Mouse (Mus musculus) heart, postnatal 0 days (tissue): Measurements from ENCODE around the gene Pds5b. TPM values are rescaled to one million over a fixed set of nuclear protein-coding genes. Genes with fewer than 3 reads are reported as not detected.
A peak's percentile ranks its signal among the peaks of the same experiment; 100 is the strongest.
"Not testable (repeated sequence)": the region's sequence is repeated elsewhere in the genome, so short reads cannot be mapped to it uniquely, and the experiment has no call there.

Experiments used
- ATAC-seq: fragments of 200-750 bp; cut with Nextera tagmentation; 2 replicates; pipeline ENCODE4 v1.8.0; 2017; ENCODE audit warnings: low read depth, moderate number of reproducible peaks, moderate library complexity; ENCODE audit not compliant: insufficient read depth
- DNase-seq: peaks from one replicate; pipeline ENCODE4 v3.0.0-alpha.2; 2016; ENCODE audit warnings: low spot score
- H3K27ac ChIP-seq: fragments of 300-500 bp; sonication (generic); 2 replicates; pipeline ENCODE4 v1.5.1; 2014; ENCODE audit warnings: low read depth, mild to moderate bottlenecking
- H3K27me3 ChIP-seq: fragments of 300-500 bp; sonication (generic); 2 replicates; pipeline ENCODE4 v1.6.1; 2014; ENCODE audit warnings: low read length, mixed read lengths; ENCODE audit not compliant: control insufficient read depth, insufficient read depth
- H3K36me3 ChIP-seq: fragments of 300-500 bp; sonication (generic); replicated peaks from 2 replicates; pipeline ENCODE4 v1.6.1; 2014; ENCODE audit warnings: low read length, mixed read lengths; ENCODE audit not compliant: control insufficient read depth, insufficient read depth
- H3K4me1 ChIP-seq: fragments of 300-500 bp; sonication (generic); 2 replicates; pipeline ENCODE4 v1.6.1; 2014; ENCODE audit warnings: antibody characterized with exemption; ENCODE audit not compliant: control insufficient read depth, insufficient read depth
- H3K4me2 ChIP-seq: fragments of 300-500 bp; sonication (generic); 2 replicates; pipeline ENCODE4 v1.6.1; 2014; ENCODE audit warnings: low read depth, mild to moderate bottlenecking, low read length, moderate library complexity
- H3K4me3 ChIP-seq: fragments of 300-500 bp; sonication (generic); 2 replicates; pipeline ENCODE4 v1.5.1; 2014; ENCODE audit warnings: low read depth, low read length
- H3K9ac ChIP-seq: fragments of 300-500 bp; sonication (generic); replicated peaks from 2 replicates; pipeline ENCODE4 v1.6.1; 2014; ENCODE audit warnings: low read depth, low read length, mixed read lengths
- H3K9me3 ChIP-seq: fragments of 300-500 bp; sonication (generic); replicated peaks from 2 replicates; pipeline ENCODE4 v1.6.1; 2016; ENCODE audit warnings: low read length; ENCODE audit not compliant: control insufficient read depth
- CTCF ChIP-seq: IDR thresholded peaks from 2 replicates; pipeline ENCODE4 v1.5.1; 2016; ENCODE audit warnings: antibody characterized with exemption, control low read depth, low read depth
- EP300 ChIP-seq: IDR thresholded peaks from 2 replicates; pipeline ENCODE4 v1.6.1; 2016; ENCODE audit warnings: antibody characterized with exemption, low read depth
- WGBS: fragments of 180-500 bp; shearing (Covaris S2); extraction: QIAGEN DNeasy Blood & Tissue Kit; methylation state at CpG from one replicate; pipeline ENCODE4 v1.1.7; 2014; 5-methylcytosine and 5-hydroxymethylcytosine counted together
- polyA plus RNA-seq: library from polyadenylated mRNA; unstranded; fragments of >200 nt; fragmentation: Nextera tagmentation; extraction: Ambion mirVana; gene quantifications from 2 replicates; pipeline ENCODE4 v1.2.1, GENCODE M21; 2015
- total RNA-seq: library from RNA; depleted of rRNA; stranded (reverse); fragments of >200 nt; gene quantifications from 2 replicates; pipeline ENCODE4 v1.2.3, GENCODE M21; 2014; ENCODE audit warnings: low replicate concordance

Gene Pds5b
- total and polyA plus RNA-seq, 2 experiments from 2014 or later, result 8.1 to 24.2 TPM

GRCm38 (mm10) chr5:150711503-150711902 lies 38.0 kb downstream of the Pds5b start:
- no peak for TF ChIP-seq EP300

GRCm38 (mm10) chr5:150713431-150713830 lies 39.9 kb downstream of the Pds5b start:
- H3K27me3 ChIP-seq, result no peaks in the 10 kb centered on the region
- no peak overlapping the region for H3K9ac ChIP-seq
- H3K36me3 ChIP-seq, result no peaks in the 10 kb centered on the region
- no peak for TF ChIP-seq CTCF
- H3K4me1 ChIP-seq, result peaks cover 8% of the 10 kb centered on the region
- no peak overlapping the region for H3K4me2 ChIP-seq
- ATAC-seq (no peak), DNase-seq (no peak)
- H3K27ac ChIP-seq, result no peak overlapping the region
- no peaks in the 10 kb centered on the region for H3K9me3 ChIP-seq
- no peak overlapping the region for H3K4me3 ChIP-seq

More at GRCm38 (mm10) chr5:150711503-150711902, 38.0 kb downstream of the Pds5b start:
- H3K4me2 ChIP-seq, result no peak overlapping the region
- ATAC-seq (peak; percentile 88), DNase-seq (peak; percentile 57)
- no peaks in the 10 kb centered on the region for H3K27me3 ChIP-seq
- no peaks in the 10 kb centered on the region for H3K9me3 ChIP-seq
- WGBS, result 40% methylated on average over 4 of the region's 4 CpGs
- no peak overlapping the region for H3K9ac ChIP-seq
- H3K4me1 ChIP-seq, result peaks cover 3% of the 10 kb centered on the region
- H3K27ac ChIP-seq, result no peak overlapping the region
- no peak overlapping the region for H3K4me3 ChIP-seq
- no peaks in the 10 kb centered on the region for H3K36me3 ChIP-seq

GRCm38 (mm10) chr5:150717775-150718174 lies 44.2 kb downstream of the Pds5b start:
- H3K4me1 ChIP-seq, result peaks cover 8% of the 10 kb centered on the region
- no peak overlapping the region for H3K9ac ChIP-seq
- WGBS, result 22% methylated on average over 4 of the region's 4 CpGs
- DNase-seq, result peak; percentile 75
- no peak overlapping the region for H3K4me3 ChIP-seq
- peak; percentile 36; the same call in 1 of the 2 replicates for ATAC-seq
- H3K27me3 ChIP-seq, result no peaks in the 10 kb centered on the region
- no peak overlapping the region for H3K4me2 ChIP-seq
- no peak overlapping the region for H3K27ac ChIP-seq
- TF ChIP-seq CTCF, result peak; percentile 70
- TF ChIP-seq EP300, result no peak
- H3K36me3 ChIP-seq, result peaks cover 10% of the 10 kb centered on the region
- H3K9me3 ChIP-seq, result no peaks in the 10 kb centered on the region

DNA sequence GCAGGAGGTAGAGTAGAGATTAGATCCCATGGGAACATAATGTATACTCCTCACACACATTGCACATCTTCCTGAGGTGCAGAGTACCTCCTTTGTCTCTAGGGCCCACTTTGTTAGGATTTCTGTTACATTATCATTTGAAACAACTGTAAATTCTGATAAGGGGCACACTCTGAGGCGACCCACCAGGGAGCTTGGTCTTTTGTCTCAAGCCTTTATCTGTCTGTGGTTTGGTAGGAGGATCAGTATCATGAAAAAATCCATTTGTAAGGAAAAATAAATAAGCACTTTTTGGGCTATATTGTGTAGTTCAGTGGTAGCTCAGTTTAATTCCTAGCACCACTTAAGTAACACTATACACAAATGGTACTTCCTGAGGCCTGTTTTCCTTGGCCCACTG lies 51.1 kb downstream of the Pds5b start:
- Histone ChIP-seq H3K27ac (no peak overlapping the region), H3K4me3 (no peak overlapping the region), H3K36me3 (peaks cover 34% of the 10 kb centered on the region), H3K4me1 (peaks cover 6% of the 10 kb centered on the region; the same call in 1 of the 2 replicates), H3K4me2 (no peak overlapping the region), H3K9me3 (no peaks in the 10 kb centered on the region), H3K9ac (no peak overlapping the region), H3K27me3 (no peaks in the 10 kb centered on the region)
- TF ChIP-seq CTCF (no peak), EP300 (no peak)
- DNase-seq (no peak), ATAC-seq (no peak)
- 66% methylated on average over 1 of the region's 1 CpGs for WGBS

DNA sequence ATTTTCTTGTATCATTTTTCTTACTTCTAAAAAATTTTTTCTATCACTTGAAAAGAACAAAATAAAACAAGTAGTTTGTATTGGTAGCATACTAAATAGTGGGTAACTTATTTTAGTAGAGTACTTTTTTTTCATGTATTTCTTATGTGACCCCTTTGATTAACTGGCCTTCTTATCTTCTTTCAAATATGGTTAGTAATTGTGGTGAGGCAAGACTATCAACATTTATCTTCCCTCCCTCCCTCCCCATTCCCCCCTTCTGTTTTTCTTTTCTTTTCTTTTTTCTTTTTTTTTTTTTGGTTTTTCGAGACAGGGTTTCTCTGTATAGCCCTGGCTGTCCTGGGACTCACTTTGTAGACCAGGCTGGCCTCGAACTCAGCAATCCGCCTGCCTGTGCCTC lies 63.5 kb downstream of the Pds5b start:
- not testable (repeated sequence) for H3K9me3 ChIP-seq, DNase-seq, H3K9ac ChIP-seq, ATAC-seq, H3K27me3 ChIP-seq, H3K27ac ChIP-seq, H3K4me3 ChIP-seq, H3K4me1 ChIP-seq, H3K4me2 ChIP-seq
- H3K36me3 ChIP-seq, result peaks cover 11% of the 10 kb centered on the region
- 83% methylated on average over 3 of the region's 3 CpGs for WGBS

GRCm38 (mm10) chr5:150739311-150739710 lies 65.8 kb downstream of the Pds5b start:
- 81% methylated on average over 7 of the region's 7 CpGs for WGBS
- ATAC-seq (no peak), DNase-seq (no peak)
- TF ChIP-seq EP300, result no peak
- TF ChIP-seq CTCF, result no peak
- no peak overlapping the region for H3K27ac ChIP-seq
- H3K9ac ChIP-seq, result no peak overlapping the region
- H3K4me3 ChIP-seq, result no peak overlapping the region
- H3K36me3 ChIP-seq, result peaks cover 8% of the 10 kb centered on the region
- no peaks in the 10 kb centered on the region for H3K27me3 ChIP-seq
- no peaks in the 10 kb centered on the region for H3K4me1 ChIP-seq
- no peak overlapping the region for H3K4me2 ChIP-seq
- H3K9me3 ChIP-seq, result no peaks in the 10 kb centered on the region
